Mouse (Mus musculus): ENCODE measurements around the gene Apbb1. TPM values are rescaled to one million over a fixed set of nuclear protein-coding genes. Genes with fewer than 3 reads are reported as not detected.

Apbb1 gene
- polyA plus RNA-seq (2015; fragmentation: Nextera tagmentation; extraction: Ambion mirVana) = 37.4 and 38.2 TPM in 2 replicates

- no peaks in the 10 kb centered on the region for H3K9me3 ChIP-seq
- peak; percentile 87 for ATAC-seq (ENCODE audit: insufficient number of reproducible peaks, low FRiP score, low TSS enrichment, low read depth)
- H3K4me2 ChIP-seq = peak within 1 kb of the TSS; percentile 70
- H3K36me3 ChIP-seq = no peaks in the 10 kb centered on the region
- H3K4me1 ChIP-seq = peaks cover 18% of the 10 kb centered on the region; the same call in 1 of the 2 replicates
- H3K4me3 ChIP-seq = peak within 1 kb of the TSS; percentile 81
- H3K27me3 ChIP-seq = no peaks in the 10 kb centered on the region
- H3K27ac ChIP-seq = peak within 1 kb of the TSS; percentile 77
- H3K9ac ChIP-seq = peak within 1 kb of the TSS; percentile 61
- WGBS = under 1% methylated on average over 44 of the region's 54 CpGs
Measured at GRCm38 (mm10) chr7:105581094-105581703, at the start of gene Apbb1. Gene Apbb1 (minus strand): TSS chr7:105581653.

GRCm38 (mm10) chr7:105628633-105629032 lies 47.2 kb upstream of the Apbb1 start:
- Histone ChIP-seq H3K27me3 (no peaks in the 10 kb centered on the region), H3K4me2 (no peak overlapping the region), H3K9ac (no peak overlapping the region), H3K36me3 (peaks cover 19% of the 10 kb centered on the region), H3K27ac (no peak overlapping the region), H3K4me1 (peaks cover 14% of the 10 kb centered on the region), H3K9me3 (no peaks in the 10 kb centered on the region), H3K4me3 (no peak overlapping the region)
- no peak for ATAC-seq (ENCODE audit: insufficient number of reproducible peaks, low FRiP score, low TSS enrichment, low read depth)
- WGBS = 24% methylated on average over 3 of the region's 3 CpGs

DNA sequence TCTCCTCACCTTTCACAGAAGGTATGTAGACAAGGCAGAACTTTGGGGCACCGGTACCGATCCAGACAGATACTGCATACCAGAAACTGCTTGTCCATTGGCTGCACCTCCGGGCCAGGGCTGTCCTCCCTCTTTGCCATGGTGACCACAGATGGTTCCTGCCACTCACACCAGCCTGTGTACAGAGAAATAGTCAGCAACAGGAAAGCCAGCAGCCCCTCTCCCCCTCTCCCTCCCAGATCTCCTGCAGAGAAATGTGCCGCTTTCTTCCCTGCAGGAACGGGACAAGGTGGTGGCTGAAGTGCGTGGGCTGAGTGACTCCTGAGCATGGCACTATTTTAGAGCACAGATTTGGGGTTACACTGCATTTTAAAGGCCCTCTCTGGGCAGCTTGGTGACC lies 43.9 kb upstream of the Apbb1 start:
- no peaks in the 10 kb centered on the region for H3K9me3 ChIP-seq
- WGBS = 85% methylated on average over 6 of the region's 6 CpGs
- H3K4me2 ChIP-seq = no peak overlapping the region
- no peak overlapping the region for H3K27ac ChIP-seq
- no peak overlapping the region for H3K9ac ChIP-seq
- peaks cover 44% of the 10 kb centered on the region for H3K36me3 ChIP-seq
- no peak overlapping the region for H3K4me3 ChIP-seq
- ATAC-seq (ENCODE audit: insufficient number of reproducible peaks, low FRiP score, low TSS enrichment, low read depth) = no peak
- H3K4me1 ChIP-seq = peaks cover 5% of the 10 kb centered on the region
- no peaks in the 10 kb centered on the region for H3K27me3 ChIP-seq

GRCm38 (mm10) chr7:105621646-105622292 lies 40.3 kb upstream of the Apbb1 start:
- Histone ChIP-seq H3K4me2 (no peak overlapping the region), H3K27me3 (no peaks in the 10 kb centered on the region), H3K27ac (no peak overlapping the region), H3K9me3 (no peaks in the 10 kb centered on the region), H3K4me3 (no peak overlapping the region), H3K4me1 (no peaks in the 10 kb centered on the region), H3K9ac (no peak overlapping the region), H3K36me3 (peaks cover 78% of the 10 kb centered on the region)
- WGBS = 69% methylated on average over 8 of the region's 8 CpGs
- no peak for ATAC-seq (ENCODE audit: insufficient number of reproducible peaks, low FRiP score, low TSS enrichment, low read depth)

GRCm38 (mm10) chr7:105621053-105621452 lies 39.6 kb upstream of the Apbb1 start:
- 79% methylated on average over 4 of the region's 4 CpGs for WGBS
- Histone ChIP-seq H3K36me3 (peaks cover 85% of the 10 kb centered on the region), H3K9me3 (no peaks in the 10 kb centered on the region), H3K27ac (no peak overlapping the region), H3K4me1 (no peaks in the 10 kb centered on the region), H3K4me3 (no peak overlapping the region), H3K9ac (no peak overlapping the region), H3K27me3 (no peaks in the 10 kb centered on the region), H3K4me2 (no peak overlapping the region)
- ATAC-seq (ENCODE audit: insufficient number of reproducible peaks, low FRiP score, low TSS enrichment, low read depth) = no peak

- no peaks in the 10 kb centered on the region for H3K9me3 ChIP-seq
- H3K4me2 ChIP-seq = no peak overlapping the region
- H3K27ac ChIP-seq = no peak overlapping the region
- no peak overlapping the region for H3K4me3 ChIP-seq
- peaks cover 90% of the 10 kb centered on the region for H3K36me3 ChIP-seq
- 68% methylated on average over 3 of the region's 3 CpGs for WGBS
- H3K9ac ChIP-seq = no peak overlapping the region
- no peaks in the 10 kb centered on the region for H3K27me3 ChIP-seq
- H3K4me1 ChIP-seq = no peaks in the 10 kb centered on the region
- no peak for ATAC-seq (ENCODE audit: insufficient number of reproducible peaks, low FRiP score, low TSS enrichment, low read depth)
Measured at GRCm38 (mm10) chr7:105619701-105620100, 38.2 kb upstream of the Apbb1 start.

GRCm38 (mm10) chr7:105617810-105618209 lies 36.4 kb upstream of the Apbb1 start:
- ATAC-seq (ENCODE audit: insufficient number of reproducible peaks, low FRiP score, low TSS enrichment, low read depth) = no peak
- peaks cover 94% of the 10 kb centered on the region for H3K36me3 ChIP-seq
- 94% methylated on average over 22 of the region's 22 CpGs for WGBS

GRCm38 (mm10) chr7:105616561-105616960 lies 35.1 kb upstream of the Apbb1 start:
- ATAC-seq (ENCODE audit: insufficient number of reproducible peaks, low FRiP score, low TSS enrichment, low read depth) = no peak
- 76% methylated on average over 6 of the region's 6 CpGs for WGBS
- Histone ChIP-seq H3K27ac (no peak overlapping the region), H3K4me3 (no peak overlapping the region), H3K4me2 (no peak overlapping the region), H3K36me3 (peaks cover 97% of the 10 kb centered on the region), H3K9me3 (no peaks in the 10 kb centered on the region), H3K4me1 (no peaks in the 10 kb centered on the region), H3K27me3 (no peaks in the 10 kb centered on the region), H3K9ac (no peak overlapping the region)

More at GRCm38 (mm10) chr7:105617810-105618209, 36.4 kb upstream of the Apbb1 start:
- Histone ChIP-seq H3K27ac (no peak overlapping the region), H3K4me1 (no peaks in the 10 kb centered on the region), H3K4me3 (no peak overlapping the region), H3K9me3 (no peaks in the 10 kb centered on the region), H3K27me3 (no peaks in the 10 kb centered on the region), H3K4me2 (no peak overlapping the region), H3K9ac (no peak overlapping the region)

GRCm38 (mm10) chr7:105615720-105616119 lies 34.3 kb upstream of the Apbb1 start:
- 64% methylated on average over 1 of the region's 1 CpGs for WGBS
- H3K27me3 ChIP-seq = no peaks in the 10 kb centered on the region
- ATAC-seq (ENCODE audit: insufficient number of reproducible peaks, low FRiP score, low TSS enrichment, low read depth) = no peak
- H3K27ac ChIP-seq = no peak overlapping the region
- no peak overlapping the region for H3K9ac ChIP-seq
- peaks cover 97% of the 10 kb centered on the region for H3K36me3 ChIP-seq
- no peaks in the 10 kb centered on the region for H3K9me3 ChIP-seq
- no peak overlapping the region for H3K4me3 ChIP-seq
- H3K4me2 ChIP-seq = no peak overlapping the region
- H3K4me1 ChIP-seq = no peaks in the 10 kb centered on the region

- H3K27ac ChIP-seq = no peak overlapping the region
- peaks cover 97% of the 10 kb centered on the region for H3K36me3 ChIP-seq
- no peaks in the 10 kb centered on the region for H3K9me3 ChIP-seq
- WGBS = 89% methylated on average over 1 of the region's 1 CpGs
- H3K4me3 ChIP-seq = no peak overlapping the region
- no peaks in the 10 kb centered on the region for H3K27me3 ChIP-seq
- no peaks in the 10 kb centered on the region for H3K4me1 ChIP-seq
- no peak overlapping the region for H3K4me2 ChIP-seq
- H3K9ac ChIP-seq = no peak overlapping the region
- no peak for ATAC-seq (ENCODE audit: insufficient number of reproducible peaks, low FRiP score, low TSS enrichment, low read depth)
Measured at GRCm38 (mm10) chr7:105614400-105614799, 32.9 kb upstream of the Apbb1 start.

GRCm38 (mm10) chr7:105611767-105612166 lies 30.3 kb upstream of the Apbb1 start:
- no peak for ATAC-seq (ENCODE audit: insufficient number of reproducible peaks, low FRiP score, low TSS enrichment, low read depth)
- Histone ChIP-seq H3K27ac (no peak overlapping the region), H3K9me3 (no peaks in the 10 kb centered on the region), H3K4me2 (no peak overlapping the region), H3K4me1 (no peaks in the 10 kb centered on the region), H3K4me3 (no peak overlapping the region), H3K9ac (no peak overlapping the region), H3K27me3 (no peaks in the 10 kb centered on the region), H3K36me3 (peaks cover 70% of the 10 kb centered on the region)
- WGBS = 94% methylated on average over 1 of the region's 1 CpGs

DNA sequence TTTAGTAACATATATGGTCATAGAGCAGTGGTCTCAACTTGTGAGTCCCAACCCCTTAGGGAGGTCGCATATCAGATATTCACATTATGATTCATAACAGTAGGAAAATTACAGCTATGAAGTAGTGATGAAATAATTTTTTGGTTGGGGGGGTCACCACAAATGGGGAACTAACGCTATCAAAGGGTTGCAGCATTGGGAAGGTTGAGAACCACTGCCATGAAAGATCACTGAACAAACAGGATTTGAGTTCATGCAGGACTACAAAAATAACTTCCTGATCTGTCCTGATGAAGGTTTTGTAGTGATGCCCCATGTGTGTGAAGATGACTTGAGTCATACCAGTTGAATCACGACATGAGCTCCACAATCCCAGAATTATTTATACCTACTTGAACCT lies 27.0 kb upstream of the Apbb1 start:
- Histone ChIP-seq H3K4me1 (no peaks in the 10 kb centered on the region), H3K4me3 (no peak overlapping the region), H3K36me3 (peaks cover 37% of the 10 kb centered on the region), H3K4me2 (no peak overlapping the region), H3K9ac (no peak overlapping the region), H3K27me3 (no peaks in the 10 kb centered on the region), H3K9me3 (0 out of 2 replicates have a peak, but pooled peaks cover 5% of the 10 kb centered on the region), H3K27ac (no peak overlapping the region)
- 82% methylated on average over 3 of the region's 3 CpGs for WGBS
- ATAC-seq (ENCODE audit: insufficient number of reproducible peaks, low FRiP score, low TSS enrichment, low read depth) = no peak
